Mouse (Mus musculus): Measurements from ENCODE around the gene Manba. TPM values are rescaled to one million over a fixed set of nuclear protein-coding genes. Genes with fewer than 3 reads are reported as not detected.

The Manba gene
- polyA plus RNA-seq, 1 experiment from 2014 or later = 4.8 TPM

DNA sequence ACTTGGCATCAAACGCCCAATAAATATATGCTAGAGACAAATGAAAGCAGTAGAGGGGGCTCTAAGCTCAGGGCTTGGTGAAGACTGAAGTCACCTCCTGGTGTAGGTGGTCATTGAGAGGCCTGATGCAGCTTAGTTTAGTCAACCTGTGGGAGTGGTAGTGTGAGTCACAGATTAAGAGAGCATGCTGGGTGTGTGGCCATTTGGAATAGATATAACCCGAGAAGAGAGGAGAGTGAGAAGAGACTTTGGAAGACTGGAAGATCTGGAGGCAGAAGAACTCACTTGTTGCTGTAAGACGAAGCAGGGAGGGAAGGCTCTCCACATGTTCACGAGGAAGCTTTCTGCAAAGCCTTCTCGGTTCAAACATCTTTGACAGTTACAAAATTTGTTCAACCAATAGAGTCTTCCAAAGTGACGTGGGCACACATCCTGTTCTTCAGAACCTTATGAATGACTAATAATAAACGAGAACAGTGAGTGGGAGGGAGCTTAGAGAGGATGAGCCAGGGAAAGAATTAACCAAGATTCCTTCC, 70.7 kb downstream of the Manba start:
- 77% methylated on average over 7 of the region's 7 CpGs for WGBS
- H3K4me1 ChIP-seq (replicated peaks) = no peaks in the 10 kb centered on the region
- H3K27me3 ChIP-seq (ENCODE audit: insufficient read depth, poor library complexity, severe bottlenecking) = no peaks in the 10 kb centered on the region
- H3K36me3 ChIP-seq = no peaks in the 10 kb centered on the region
- no peak overlapping the region for H3K27ac ChIP-seq
- H3K4me3 ChIP-seq = no peak overlapping the region
- H3K9me3 ChIP-seq = no peaks in the 10 kb centered on the region
- DNase-seq (ENCODE audit: low spot score) = no peak

DNA sequence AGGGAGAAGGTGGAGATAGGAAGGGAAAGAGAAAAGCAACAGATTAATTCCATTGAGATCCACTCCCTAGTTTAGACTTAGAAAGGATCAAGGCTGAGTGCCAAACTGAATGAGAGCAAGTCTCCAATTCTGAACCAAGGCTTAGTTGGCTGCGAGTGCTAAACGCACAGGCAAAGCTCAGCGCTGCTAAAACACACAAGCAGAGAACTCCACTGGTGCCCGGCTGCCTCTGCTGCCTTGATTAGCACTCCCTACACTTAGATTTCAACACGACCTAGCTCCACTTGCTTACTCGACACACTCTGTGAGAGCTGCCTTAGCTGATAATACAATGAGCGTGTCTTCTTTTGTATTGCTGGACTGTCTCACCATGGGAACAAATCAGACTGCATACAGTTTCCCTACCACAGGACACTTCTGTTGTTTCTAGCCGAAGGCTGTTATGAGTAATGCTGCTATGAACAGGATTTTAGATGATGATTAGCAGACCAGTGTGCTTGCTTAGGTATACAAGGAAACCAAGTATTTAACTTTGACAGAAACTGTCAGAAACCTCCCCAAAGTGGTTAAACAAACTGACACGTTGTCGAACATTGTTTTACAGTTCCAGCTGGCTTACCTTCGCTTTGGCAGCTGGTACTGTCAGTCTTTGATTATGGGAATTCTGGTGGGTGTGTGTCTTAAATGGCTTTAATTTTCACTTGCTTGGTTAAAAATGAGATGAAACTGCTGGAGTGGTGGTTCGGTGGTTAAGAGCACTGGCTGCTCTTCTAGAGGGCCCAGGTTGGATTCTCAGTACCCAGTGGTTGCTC, 71.6 kb downstream of the Manba start:
- no peaks in the 10 kb centered on the region for H3K9me3 ChIP-seq
- WGBS = 81% methylated on average over 12 of the region's 12 CpGs
- no peak for DNase-seq (ENCODE audit: low spot score)
- H3K36me3 ChIP-seq = no peaks in the 10 kb centered on the region
- no peaks in the 10 kb centered on the region for H3K27me3 ChIP-seq (ENCODE audit: insufficient read depth, poor library complexity, severe bottlenecking)
- H3K4me1 ChIP-seq (replicated peaks) = no peaks in the 10 kb centered on the region
- no peak overlapping the region for H3K4me3 ChIP-seq
- H3K27ac ChIP-seq = no peak overlapping the region

DNA sequence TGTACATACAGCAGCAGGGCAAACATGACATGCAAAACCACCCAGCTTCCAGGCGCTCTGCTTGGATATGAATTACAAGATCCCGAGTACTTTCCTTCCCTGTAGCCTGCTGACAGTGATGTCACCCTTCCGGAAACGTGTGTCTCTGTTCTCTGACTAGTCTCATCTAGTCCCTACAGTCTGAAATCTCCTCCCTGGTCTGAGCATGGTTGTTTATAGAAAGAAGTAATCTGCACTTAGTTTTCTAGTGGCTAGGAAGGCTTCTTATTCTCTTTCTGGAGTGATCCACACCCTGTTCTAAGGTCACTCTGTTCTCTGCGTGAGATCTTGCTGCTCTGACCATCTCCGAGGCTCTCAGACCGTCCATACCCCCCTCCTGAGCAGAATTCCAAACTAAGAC, 76.6 kb downstream of the Manba start:
- no peaks in the 10 kb centered on the region for H3K36me3 ChIP-seq
- no peaks in the 10 kb centered on the region for H3K4me1 ChIP-seq (replicated peaks)
- no peak overlapping the region for H3K4me3 ChIP-seq
- DNase-seq (ENCODE audit: low spot score) = no peak
- no peak overlapping the region for H3K27ac ChIP-seq
- H3K9me3 ChIP-seq = no peaks in the 10 kb centered on the region
- H3K27me3 ChIP-seq (ENCODE audit: insufficient read depth, poor library complexity, severe bottlenecking) = no peaks in the 10 kb centered on the region
- 81% methylated on average over 7 of the region's 7 CpGs for WGBS

DNA sequence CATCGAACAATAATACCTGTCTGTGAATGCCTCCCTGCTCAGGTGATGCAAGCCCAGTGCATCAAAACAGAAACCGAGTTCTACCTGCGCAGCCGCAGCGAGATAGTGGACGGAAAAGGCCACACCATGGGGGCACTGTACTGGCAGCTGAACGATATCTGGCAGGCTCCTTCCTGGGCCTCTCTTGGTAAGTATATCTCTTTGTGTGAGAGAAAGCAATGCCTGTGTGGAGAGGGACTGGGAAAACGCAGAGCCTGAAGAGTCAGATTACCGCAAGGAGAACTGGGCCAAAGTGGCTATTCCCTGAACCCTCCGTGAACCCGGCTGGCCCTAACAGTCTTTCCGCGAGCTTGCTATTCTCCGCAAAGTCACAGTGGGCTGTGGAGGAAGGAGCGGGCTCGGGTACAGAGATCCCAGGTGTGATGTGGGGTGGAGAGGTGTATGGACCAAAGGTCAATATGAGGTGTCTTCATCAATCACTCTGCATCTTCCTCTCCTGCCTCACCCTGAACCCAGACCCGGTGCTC, 77.8 kb downstream of the Manba start:
- no peak overlapping the region for H3K27ac ChIP-seq
- no peaks in the 10 kb centered on the region for H3K9me3 ChIP-seq
- DNase-seq (ENCODE audit: low spot score) = no peak
- H3K36me3 ChIP-seq = no peaks in the 10 kb centered on the region
- 91% methylated on average over 17 of the region's 17 CpGs for WGBS
- no peaks in the 10 kb centered on the region for H3K4me1 ChIP-seq (replicated peaks)
- H3K4me3 ChIP-seq = no peak overlapping the region
- no peaks in the 10 kb centered on the region for H3K27me3 ChIP-seq (ENCODE audit: insufficient read depth, poor library complexity, severe bottlenecking)

DNA sequence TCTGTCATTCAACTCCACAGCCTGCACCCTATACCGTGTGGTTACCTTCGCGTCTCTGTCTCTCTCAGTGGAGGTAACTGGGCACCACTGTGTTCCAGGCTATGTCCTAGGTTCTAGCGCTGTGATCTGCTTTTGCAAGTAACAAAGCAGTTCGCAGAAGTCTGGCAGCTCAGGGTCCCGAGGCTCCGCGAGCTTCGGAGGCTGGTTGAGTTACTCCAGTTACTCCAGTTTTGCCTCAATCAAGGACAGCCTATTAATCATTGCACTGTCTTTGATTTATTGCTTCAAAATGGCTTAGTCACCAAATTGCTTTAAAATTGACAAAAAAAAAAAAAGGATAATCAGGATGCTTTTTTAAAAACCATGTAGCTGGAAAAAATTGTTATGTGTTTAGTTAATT, 79.3 kb downstream of the Manba start:
- 94% methylated on average over 9 of the region's 9 CpGs for WGBS

DNA sequence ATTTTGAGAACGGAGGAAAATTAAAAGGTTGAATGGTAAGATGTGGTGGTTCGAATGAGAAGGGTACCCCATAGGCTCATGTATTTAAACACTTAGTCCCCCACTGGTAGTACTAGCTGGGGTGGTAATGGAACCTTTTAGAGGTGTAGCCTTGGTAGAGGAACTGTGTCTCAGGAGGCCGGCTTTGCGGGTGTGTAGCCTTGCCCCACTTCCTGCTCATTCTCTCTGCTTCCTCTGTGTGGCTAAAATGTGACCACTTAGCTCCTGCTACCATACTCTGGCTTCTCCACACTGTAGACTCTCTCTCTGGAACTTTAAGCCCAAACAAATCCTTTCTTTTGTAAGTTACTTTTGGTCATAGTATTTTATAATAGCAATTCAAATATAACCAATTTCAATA, 79.9 kb downstream of the Manba start:
- no peak overlapping the region for H3K4me3 ChIP-seq
- H3K27ac ChIP-seq = no peak overlapping the region
- no peak for DNase-seq (ENCODE audit: low spot score)
- H3K9me3 ChIP-seq = no peaks in the 10 kb centered on the region
- no peaks in the 10 kb centered on the region for H3K4me1 ChIP-seq (replicated peaks)
- no peaks in the 10 kb centered on the region for H3K27me3 ChIP-seq (ENCODE audit: insufficient read depth, poor library complexity, severe bottlenecking)
- H3K36me3 ChIP-seq = no peaks in the 10 kb centered on the region
- WGBS = 86% methylated on average over 4 of the region's 4 CpGs

More for the DNA sequence above, 79.3 kb downstream of the Manba start:
- no peaks in the 10 kb centered on the region for H3K4me1 ChIP-seq (replicated peaks)
- H3K27ac ChIP-seq = no peak overlapping the region
- H3K9me3 ChIP-seq = no peaks in the 10 kb centered on the region
- H3K27me3 ChIP-seq (ENCODE audit: insufficient read depth, poor library complexity, severe bottlenecking) = no peaks in the 10 kb centered on the region
- H3K36me3 ChIP-seq = no peaks in the 10 kb centered on the region
- no peak for DNase-seq (ENCODE audit: low spot score)
- no peak overlapping the region for H3K4me3 ChIP-seq

DNA sequence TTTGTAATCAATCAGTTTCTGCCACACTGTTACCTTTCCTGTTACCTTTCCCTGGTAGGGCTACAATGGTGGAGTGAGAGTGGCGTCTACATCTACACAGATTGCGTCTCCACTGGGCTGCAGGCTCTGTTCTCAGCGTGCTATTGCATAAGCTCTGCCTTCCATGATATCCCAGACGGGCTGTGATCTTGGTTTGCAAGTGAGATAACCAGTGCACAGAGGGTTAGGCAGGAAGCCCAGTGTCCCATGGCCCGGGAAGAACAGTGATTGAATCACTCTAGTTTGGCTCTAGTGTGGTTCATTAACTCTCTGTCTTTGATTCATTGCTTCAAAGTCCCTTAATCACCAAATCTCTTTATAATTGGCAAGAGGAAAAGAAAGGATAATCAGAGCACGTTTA, 82.5 kb downstream of the Manba start:
- no peaks in the 10 kb centered on the region for H3K27me3 ChIP-seq (ENCODE audit: insufficient read depth, poor library complexity, severe bottlenecking)
- H3K36me3 ChIP-seq = no peaks in the 10 kb centered on the region
- no peak for DNase-seq (ENCODE audit: low spot score)
- H3K9me3 ChIP-seq = no peaks in the 10 kb centered on the region
- 87% methylated on average over 6 of the region's 6 CpGs for WGBS
- H3K4me3 ChIP-seq = no peak overlapping the region
- no peak overlapping the region for H3K27ac ChIP-seq
- no peaks in the 10 kb centered on the region for H3K4me1 ChIP-seq (replicated peaks)

DNA sequence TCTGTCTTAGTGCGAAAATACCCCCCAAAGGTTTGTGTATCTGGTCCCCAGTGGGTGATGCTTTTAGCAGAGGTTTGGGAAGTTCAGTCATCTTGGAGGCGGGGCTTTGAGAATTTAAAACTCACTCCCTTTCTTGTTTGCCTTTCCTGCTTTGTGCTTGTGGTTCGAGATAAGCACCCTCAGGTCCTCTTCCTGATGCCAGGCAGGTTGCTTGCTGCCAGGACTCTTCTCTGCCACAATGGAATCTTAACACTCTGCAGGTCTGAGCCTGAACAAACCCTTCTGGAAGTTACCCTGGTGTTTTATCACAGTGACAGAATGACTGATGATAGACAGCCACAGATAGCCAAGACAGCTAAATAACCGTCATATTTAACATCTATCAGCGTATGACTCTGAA, 83.2 kb downstream of the Manba start:
- H3K9me3 ChIP-seq = no peaks in the 10 kb centered on the region
- DNase-seq (ENCODE audit: low spot score) = no peak
- H3K27me3 ChIP-seq (ENCODE audit: insufficient read depth, poor library complexity, severe bottlenecking) = no peaks in the 10 kb centered on the region
- no peak overlapping the region for H3K27ac ChIP-seq
- H3K36me3 ChIP-seq = no peaks in the 10 kb centered on the region
- H3K4me3 ChIP-seq = no peak overlapping the region
- 82% methylated on average over 5 of the region's 5 CpGs for WGBS
- no peaks in the 10 kb centered on the region for H3K4me1 ChIP-seq (replicated peaks)

DNA sequence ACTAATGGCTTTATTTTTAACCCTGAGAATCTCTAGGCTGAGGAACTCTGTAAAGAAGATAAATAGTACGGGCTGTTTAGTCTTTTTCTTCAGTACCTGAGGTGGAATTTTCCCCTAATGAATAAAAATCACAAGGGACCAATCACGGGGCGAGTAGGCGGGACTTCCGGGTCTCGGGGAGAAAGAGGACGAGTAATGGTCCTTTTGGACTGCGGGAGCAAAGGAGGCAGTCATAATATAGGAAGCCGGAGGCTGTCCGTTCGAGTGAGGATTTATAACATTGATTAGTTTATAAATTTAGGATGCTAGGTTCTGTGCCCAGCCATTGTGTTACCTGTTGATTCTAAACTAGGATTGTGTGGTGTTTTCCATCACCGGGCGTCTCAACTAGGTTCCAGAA, 86.1 kb downstream of the Manba start:
- Histone ChIP-seq H3K9me3 (no peaks in the 10 kb centered on the region), H3K4me3 (no peak overlapping the region), H3K27me3 (ENCODE audit: insufficient read depth, poor library complexity, severe bottlenecking) (no peaks in the 10 kb centered on the region), H3K27ac (no peak overlapping the region), H3K36me3 (no peaks in the 10 kb centered on the region), H3K4me1 (replicated peaks) (no peaks in the 10 kb centered on the region)
- 70% methylated on average over 13 of the region's 13 CpGs for WGBS
- DNase-seq (ENCODE audit: low spot score) = no peak

DNA sequence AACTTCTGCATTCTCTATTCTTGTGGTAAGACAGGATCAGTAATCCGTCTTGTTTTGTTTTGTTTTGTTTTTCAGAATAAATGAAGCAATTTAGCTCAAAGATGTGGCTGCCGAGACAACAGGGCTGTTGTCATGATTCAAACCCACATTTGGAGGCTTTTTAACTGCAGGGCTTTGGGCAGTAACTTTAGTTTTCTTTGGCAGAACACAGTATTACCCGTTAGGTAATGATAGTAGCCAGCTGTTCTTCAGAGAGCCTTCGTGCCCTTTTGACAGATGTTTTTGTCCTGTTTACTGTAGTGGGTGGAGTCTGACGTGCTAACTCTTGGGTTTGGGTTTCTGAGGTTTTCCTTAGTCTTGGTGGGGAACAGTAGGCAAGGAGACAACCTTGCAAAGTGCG, 87.6 kb downstream of the Manba start:
- Histone ChIP-seq H3K9me3 (no peaks in the 10 kb centered on the region), H3K27me3 (ENCODE audit: insufficient read depth, poor library complexity, severe bottlenecking) (no peaks in the 10 kb centered on the region), H3K36me3 (no peaks in the 10 kb centered on the region), H3K4me3 (no peak overlapping the region), H3K4me1 (replicated peaks) (no peaks in the 10 kb centered on the region), H3K27ac (no peak overlapping the region)
- 76% methylated on average over 6 of the region's 6 CpGs for WGBS
- DNase-seq (ENCODE audit: low spot score) = no peak

DNA sequence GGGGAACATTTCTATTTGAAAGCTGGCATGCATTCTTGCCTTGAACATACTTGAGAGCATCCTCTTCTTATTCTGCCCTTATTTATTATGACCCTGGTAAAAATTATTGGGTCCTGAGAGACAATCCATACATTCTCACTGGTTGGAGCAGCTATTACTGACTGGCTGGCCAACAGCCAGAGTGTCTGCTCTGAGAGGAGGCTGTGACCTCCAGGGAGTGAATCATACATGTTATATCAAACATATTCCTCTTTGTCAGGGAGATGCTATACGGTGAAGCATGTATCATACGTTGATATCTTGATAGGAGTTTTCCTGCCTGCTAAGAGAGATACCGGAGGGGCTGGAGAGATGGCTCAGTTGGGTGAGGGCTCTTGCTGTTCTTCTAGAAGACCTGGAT, 89.7 kb downstream of the Manba start:
- Histone ChIP-seq H3K4me3 (no peak overlapping the region), H3K4me1 (replicated peaks) (0 out of 2 replicates have a peak, but pooled peaks cover 4% of the 10 kb centered on the region), H3K9me3 (no peaks in the 10 kb centered on the region), H3K36me3 (no peaks in the 10 kb centered on the region), H3K27me3 (ENCODE audit: insufficient read depth, poor library complexity, severe bottlenecking) (no peaks in the 10 kb centered on the region), H3K27ac (no peak overlapping the region)
- DNase-seq (ENCODE audit: low spot score) = no peak
- 89% methylated on average over 3 of the region's 3 CpGs for WGBS

DNA sequence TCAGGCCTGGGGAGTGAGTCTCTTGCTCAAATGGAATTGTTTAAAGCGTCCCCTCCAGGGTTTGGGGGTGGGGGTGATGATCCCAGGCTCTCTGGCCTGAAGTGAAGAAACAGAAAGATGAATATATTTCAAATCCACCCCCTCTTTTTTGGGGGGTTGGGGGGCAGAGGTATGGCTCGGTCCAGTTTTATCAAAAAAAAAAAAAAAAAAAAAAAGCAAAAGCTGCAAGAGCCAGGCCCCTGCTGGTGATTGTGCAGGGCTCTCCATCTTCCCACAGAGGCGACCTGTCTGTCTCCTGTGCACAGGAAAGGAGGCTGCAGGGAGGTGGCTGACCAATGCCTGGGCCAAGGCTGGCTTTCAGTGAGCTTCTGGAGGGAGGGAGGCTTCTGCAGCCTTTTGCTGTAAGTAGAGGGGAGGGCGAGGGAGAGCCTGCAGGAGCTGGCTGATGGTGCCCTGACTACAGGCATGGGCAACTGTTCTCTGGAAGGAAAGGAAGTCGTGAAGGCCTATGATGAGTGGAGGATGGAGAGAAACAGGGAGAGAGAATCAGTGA, 93.3 kb downstream of the Manba start:
- Histone ChIP-seq H3K36me3 (no peaks in the 10 kb centered on the region), H3K27ac (no peak overlapping the region), H3K4me1 (replicated peaks) (peaks cover 16% of the 10 kb centered on the region), H3K9me3 (no peaks in the 10 kb centered on the region), H3K4me3 (no peak overlapping the region), H3K27me3 (ENCODE audit: insufficient read depth, poor library complexity, severe bottlenecking) (no peaks in the 10 kb centered on the region)
- no peak for DNase-seq (ENCODE audit: low spot score)
- 46% methylated on average over 5 of the region's 5 CpGs for WGBS

DNA sequence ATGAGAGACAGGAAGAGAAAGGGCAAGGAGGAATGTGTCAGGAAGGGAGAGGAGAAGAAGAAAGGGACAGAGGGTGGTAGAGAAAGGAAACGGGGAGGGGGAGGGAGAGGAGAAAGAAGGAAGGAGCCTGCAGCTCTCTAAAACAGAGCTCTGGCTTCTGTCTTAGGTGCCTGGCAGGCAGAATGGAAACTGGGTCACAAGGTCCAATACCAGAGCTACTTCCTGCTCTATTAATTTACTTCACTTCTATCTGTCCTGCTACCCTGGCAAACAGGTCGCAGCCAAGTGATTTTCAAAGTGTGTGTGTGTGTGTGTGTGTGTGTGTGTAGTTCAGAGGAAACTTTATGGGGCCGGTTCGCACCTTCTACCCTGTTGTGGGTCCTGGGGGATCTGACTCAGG, 93.8 kb downstream of the Manba start:
- 61% methylated on average over 4 of the region's 4 CpGs for WGBS
- no peaks in the 10 kb centered on the region for H3K27me3 ChIP-seq (ENCODE audit: insufficient read depth, poor library complexity, severe bottlenecking)
- DNase-seq (ENCODE audit: low spot score) = no peak
- H3K27ac ChIP-seq = no peak overlapping the region
- peaks cover 3% of the 10 kb centered on the region; the same call in 1 of the 2 replicates for H3K36me3 ChIP-seq
- no peaks in the 10 kb centered on the region for H3K9me3 ChIP-seq
- H3K4me1 ChIP-seq (replicated peaks) = peaks cover 16% of the 10 kb centered on the region
- no peak overlapping the region for H3K4me3 ChIP-seq
